Mouse (Mus musculus) stomach, embryonic 14.5 days (tissue): ENCODE measurements around the gene Gm20388. TPM values are rescaled to one million over a fixed set of nuclear protein-coding genes. Genes with fewer than 3 reads are reported as not detected.
A peak's percentile ranks its signal among the peaks of the same experiment; 100 is the strongest.

Experiments used
- ATAC-seq: fragments of 200-750 bp; cut with Nextera tagmentation; 2 replicates; pipeline ENCODE4 v1.8.0; 2017; ENCODE audit warnings: low read depth, moderate TSS enrichment; ENCODE audit not compliant: insufficient number of reproducible peaks, insufficient read depth, low FRiP score
- H3K27ac ChIP-seq: fragments of 300-500 bp; sonication (generic); 2 replicates; pipeline ENCODE4 v1.5.1; 2014; ENCODE audit warnings: mild to moderate bottlenecking, low read length, moderate library complexity, mixed read lengths
- H3K27me3 ChIP-seq: fragments of 300-500 bp; sonication (generic); 2 replicates; pipeline ENCODE4 v1.6.1; 2014; ENCODE audit warnings: low read length, control low read depth, mixed read lengths; ENCODE audit not compliant: control insufficient read depth, insufficient read depth
- H3K36me3 ChIP-seq: fragments of 300-500 bp; sonication (generic); 2 replicates; pipeline ENCODE4 v1.6.1; 2014; ENCODE audit warnings: mild to moderate bottlenecking, control low read depth, low read length, moderate library complexity, mixed read lengths; ENCODE audit not compliant: control insufficient read depth, insufficient read depth
- H3K4me1 ChIP-seq: fragments of 300-500 bp; sonication (generic); 2 replicates; pipeline ENCODE4 v1.6.1; 2014; ENCODE audit warnings: low read length, control low read depth, mixed read lengths; ENCODE audit not compliant: control insufficient read depth, insufficient read depth
- H3K4me2 ChIP-seq: fragments of 300-500 bp; sonication (generic); replicated peaks from 2 replicates; pipeline ENCODE4 v1.6.1; 2014; ENCODE audit warnings: low read depth, low read length, control low read depth
- H3K4me3 ChIP-seq: fragments of 300-500 bp; sonication (generic); 2 replicates; pipeline ENCODE4 v1.5.1; 2014; ENCODE audit warnings: low read depth, low read length, control low read depth
- H3K9ac ChIP-seq: fragments of 300-500 bp; sonication (generic); replicated peaks from 2 replicates; pipeline ENCODE4 v1.6.1; 2014; ENCODE audit warnings: low read depth, mild to moderate bottlenecking, control low read depth, low read length, moderate library complexity, mixed read lengths
- H3K9me3 ChIP-seq: fragments of 300-500 bp; sonication (generic); 2 replicates; pipeline ENCODE4 v1.6.1; 2016; ENCODE audit warnings: low read depth, low read length, control low read depth; ENCODE audit not compliant: control insufficient read depth
- WGBS: fragments of 180-500 bp; shearing (Covaris S2); extraction: QIAGEN DNeasy Blood & Tissue Kit; methylation state at CpG from one replicate; pipeline ENCODE4 v1.1.7; 2014; 5-methylcytosine and 5-hydroxymethylcytosine counted together
- polyA plus RNA-seq: library from polyadenylated mRNA; unstranded; fragments of >200 nt; fragmentation: Nextera tagmentation; extraction: Ambion mirVana; gene quantifications from 2 replicates; pipeline ENCODE4 v1.2.1, GENCODE M21; 2014

Gene Gm20388
- polyA plus RNA-seq, 1 experiment from 2014 or later = 11.4 TPM

DNA sequence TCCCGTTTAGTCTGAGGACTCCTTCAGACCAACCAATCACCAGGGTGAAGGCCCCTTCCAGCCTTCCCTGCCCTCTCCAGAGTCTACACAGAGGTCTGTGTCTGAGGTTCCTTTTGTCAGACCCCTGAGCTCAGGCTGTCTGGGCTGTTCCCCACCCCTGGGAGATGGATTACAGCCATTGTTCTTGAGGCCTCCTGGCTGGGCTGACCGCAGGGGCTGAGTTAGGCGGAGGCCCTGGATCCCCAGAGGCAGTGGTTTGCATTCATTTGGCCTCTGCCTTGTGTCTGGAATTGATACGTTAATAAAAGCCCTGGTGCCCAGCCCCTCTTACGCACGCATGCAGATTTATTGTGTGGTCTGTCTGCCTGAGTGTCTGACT lies 4373.7 kb downstream of the Gm20388 start:
- H3K27me3 ChIP-seq = no peaks in the 10 kb centered on the region
- H3K27ac ChIP-seq = peak overlapping the region; percentile 57
- no peaks in the 10 kb centered on the region for H3K9me3 ChIP-seq

DNA sequence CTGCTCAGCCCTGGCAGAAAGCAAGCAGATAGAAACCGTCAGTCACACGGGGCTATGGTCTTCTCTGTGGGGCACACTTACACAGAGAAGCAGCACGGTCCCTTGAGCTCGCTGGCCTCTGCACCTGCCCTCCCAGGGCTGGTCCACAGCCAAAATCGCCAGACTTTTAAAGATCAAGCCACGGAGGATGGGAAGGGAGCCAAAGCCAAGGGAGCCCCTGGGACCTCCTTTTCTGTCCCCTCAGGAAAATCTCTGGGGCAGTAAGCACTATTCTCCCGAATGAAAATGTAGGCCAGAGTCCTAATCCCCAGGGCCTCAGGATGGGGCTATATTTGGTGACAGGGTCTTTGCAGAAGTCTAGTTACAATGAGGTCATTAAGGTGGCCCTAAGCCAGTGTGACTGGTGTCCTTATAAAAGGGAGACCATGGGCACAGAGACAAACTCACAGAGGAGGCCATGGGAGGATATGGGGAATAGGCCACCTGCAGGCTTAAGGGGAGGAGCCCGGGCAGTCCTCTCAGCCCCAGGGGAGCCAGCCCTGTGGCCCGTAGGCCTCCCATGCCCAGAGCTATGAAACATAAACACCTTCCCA lies 4374.4 kb downstream of the Gm20388 start:
- Histone ChIP-seq H3K4me1 (peaks cover 42% of the 10 kb centered on the region), H3K36me3 (0 out of 2 replicates have a peak, but pooled peaks cover 3% of the 10 kb centered on the region), H3K4me3 (no peak overlapping the region), H3K9ac (no peak overlapping the region), H3K27me3 (no peaks in the 10 kb centered on the region), H3K9me3 (no peaks in the 10 kb centered on the region), H3K27ac (peak overlapping the region; percentile 57; the same call in 1 of the 2 replicates), H3K4me2 (no peak overlapping the region)
- ATAC-seq = no peak
- WGBS = 50% methylated on average over 9 of the region's 9 CpGs

More for the DNA sequence above, 4373.7 kb downstream of the Gm20388 start:
- ATAC-seq = peak; percentile 21; the same call in 1 of the 2 replicates
- Histone ChIP-seq H3K36me3 (0 out of 2 replicates have a peak, but pooled peaks cover 3% of the 10 kb centered on the region), H3K4me3 (no peak overlapping the region), H3K4me1 (peaks cover 46% of the 10 kb centered on the region), H3K4me2 (no peak overlapping the region), H3K9ac (no peak overlapping the region)
- 25% methylated on average over 6 of the region's 6 CpGs for WGBS

DNA sequence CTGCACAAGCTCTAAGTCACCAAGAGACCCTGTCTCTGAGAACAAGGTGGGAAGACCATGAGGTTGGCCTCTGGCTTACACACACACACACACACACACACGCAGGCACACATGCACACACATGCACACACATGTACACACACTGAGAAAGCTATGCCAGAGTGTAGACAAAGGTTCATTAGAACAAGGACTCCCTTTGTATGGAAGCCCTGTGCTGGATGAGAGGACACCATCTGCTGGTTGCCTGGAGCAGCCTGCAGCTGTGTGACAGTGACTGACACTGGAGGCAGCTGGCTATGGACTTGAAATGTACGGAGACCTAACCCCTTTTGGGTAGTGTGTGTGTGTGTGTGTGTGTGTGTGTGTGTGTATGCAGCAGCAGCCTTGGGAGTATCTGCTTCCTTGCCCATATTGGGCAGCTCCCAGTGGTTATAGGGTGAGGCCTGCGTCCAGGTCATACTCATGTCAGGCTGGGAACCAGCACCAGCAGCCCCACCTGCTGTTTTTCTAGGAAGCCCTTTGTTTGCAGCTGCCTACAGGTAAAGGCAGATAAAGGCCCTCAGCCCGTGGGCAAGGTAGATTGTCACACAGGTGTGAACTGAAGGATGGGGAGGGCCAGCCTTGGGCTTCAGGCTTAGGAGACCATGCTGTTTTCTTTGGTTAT lies 4376.0 kb downstream of the Gm20388 start:
- WGBS = 62% methylated on average over 4 of the region's 4 CpGs
- Histone ChIP-seq H3K4me3 (no peak overlapping the region), H3K9ac (no peak overlapping the region), H3K27ac (no peak overlapping the region; the same call in 1 of the 2 replicates), H3K36me3 (0 out of 2 replicates have a peak, but pooled peaks cover 3% of the 10 kb centered on the region), H3K4me1 (peaks cover 37% of the 10 kb centered on the region), H3K9me3 (no peaks in the 10 kb centered on the region), H3K4me2 (no peak overlapping the region), H3K27me3 (no peaks in the 10 kb centered on the region)
- ATAC-seq = peak; percentile 16

DNA sequence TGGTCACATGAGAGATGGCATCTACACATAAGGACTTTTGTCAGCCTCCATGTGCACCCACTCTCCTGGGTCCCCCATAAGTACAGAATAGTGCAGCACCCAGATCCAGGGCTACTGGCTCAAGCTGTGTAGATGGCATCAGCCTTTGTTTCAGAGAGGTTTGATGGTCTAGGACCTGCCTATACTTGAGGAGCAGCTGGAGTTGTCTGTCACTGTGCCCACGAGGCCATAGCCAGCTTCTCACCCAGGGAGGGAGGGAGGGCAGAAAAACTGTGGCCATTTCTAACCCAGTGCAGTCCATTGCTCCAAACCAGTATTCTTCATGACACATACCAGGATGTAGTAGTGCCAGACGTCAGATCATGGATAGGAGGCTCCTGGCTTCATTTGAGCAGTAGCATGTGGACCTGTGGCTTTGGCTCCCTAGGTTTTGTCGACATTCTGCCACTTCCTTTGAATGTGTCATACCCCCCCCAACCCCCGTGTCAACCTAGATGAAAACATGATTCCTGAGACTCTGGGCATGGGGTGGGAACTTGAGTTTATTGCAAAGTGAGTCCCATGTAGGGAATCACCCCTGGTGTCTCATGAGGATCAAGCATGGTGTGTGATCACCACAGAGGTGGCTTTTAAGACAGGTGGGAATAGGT lies 4377.7 kb downstream of the Gm20388 start:
- Histone ChIP-seq H3K4me3 (no peak overlapping the region), H3K4me1 (peaks cover 28% of the 10 kb centered on the region), H3K36me3 (0 out of 2 replicates have a peak, but pooled peaks cover 2% of the 10 kb centered on the region), H3K27me3 (no peaks in the 10 kb centered on the region), H3K9ac (no peak overlapping the region), H3K4me2 (no peak overlapping the region), H3K27ac (no peak overlapping the region), H3K9me3 (no peaks in the 10 kb centered on the region)
- ATAC-seq = no peak
- 81% methylated on average over 4 of the region's 4 CpGs for WGBS

DNA sequence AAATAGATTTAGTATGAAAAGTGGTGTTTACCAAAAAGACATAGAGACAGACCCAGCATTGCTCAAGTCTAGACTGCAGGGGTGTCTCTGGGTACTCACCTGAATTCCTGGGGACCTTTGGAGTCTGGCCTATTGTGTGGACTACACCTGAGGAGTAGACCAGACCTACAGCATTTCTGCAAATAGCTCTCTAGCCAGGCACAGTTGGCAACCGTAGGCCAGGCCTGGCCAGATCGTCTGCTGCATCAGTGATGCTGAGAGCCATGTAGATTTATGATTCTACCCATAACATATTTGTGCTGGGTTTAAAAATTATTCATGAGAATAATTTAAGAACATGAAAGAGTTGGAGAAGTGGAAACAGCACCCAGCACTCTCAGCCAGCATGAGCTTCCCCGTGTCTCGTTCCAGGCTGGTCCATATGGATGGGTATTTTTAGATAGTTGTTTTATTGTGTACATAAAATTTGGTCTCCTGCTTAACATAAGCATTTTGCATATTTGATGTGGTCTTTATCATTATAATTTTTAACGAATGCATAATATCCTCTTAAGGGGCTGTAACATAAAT lies 4378.9 kb downstream of the Gm20388 start:
- 90% methylated on average over 5 of the region's 5 CpGs for WGBS
- no peak for ATAC-seq
- H3K4me2 ChIP-seq = no peak overlapping the region
- H3K4me3 ChIP-seq = no peak overlapping the region
- H3K27me3 ChIP-seq = no peaks in the 10 kb centered on the region
- H3K36me3 ChIP-seq = no peaks in the 10 kb centered on the region
- H3K27ac ChIP-seq = no peak overlapping the region
- no peak overlapping the region for H3K9ac ChIP-seq
- peaks cover 26% of the 10 kb centered on the region for H3K4me1 ChIP-seq
- no peaks in the 10 kb centered on the region for H3K9me3 ChIP-seq

DNA sequence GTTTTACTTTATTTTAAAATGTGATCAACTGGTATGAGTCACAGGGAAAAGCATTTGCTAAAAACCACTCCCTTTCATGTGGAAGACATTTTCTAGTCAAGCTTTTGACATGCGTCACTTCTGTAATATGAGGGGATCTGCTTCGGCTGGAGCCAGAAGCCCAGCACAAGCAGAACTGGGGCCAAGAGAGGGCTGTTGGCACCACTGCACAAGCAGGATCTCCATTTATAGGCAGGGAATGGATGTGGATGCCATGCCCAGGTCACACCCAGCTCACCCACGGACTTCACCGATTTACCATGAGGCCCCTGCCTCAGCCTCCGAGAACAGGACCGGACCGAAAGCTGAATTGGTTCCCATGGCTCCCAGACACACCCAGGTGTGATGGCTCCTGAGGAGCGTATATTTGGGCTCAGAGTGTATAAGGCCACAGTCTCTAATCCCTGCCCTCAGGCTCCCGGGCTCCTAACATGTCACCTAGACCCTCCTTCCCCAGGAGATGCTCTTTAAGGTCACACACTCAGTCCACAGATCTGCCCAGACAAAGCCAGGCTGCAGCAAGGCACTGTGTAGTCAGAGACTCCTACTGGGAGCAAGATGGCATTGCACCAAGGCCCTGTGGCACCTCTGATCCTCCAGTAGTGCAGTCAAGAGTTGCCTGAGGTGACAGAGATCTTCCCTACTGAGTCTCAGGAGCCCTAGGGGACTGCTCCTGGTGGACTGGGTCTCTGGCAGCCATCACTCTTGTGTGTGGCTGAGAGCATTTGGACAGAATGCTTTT lies 4380.5 kb downstream of the Gm20388 start:
- Histone ChIP-seq H3K9me3 (no peaks in the 10 kb centered on the region), H3K4me2 (no peak overlapping the region), H3K4me1 (peaks cover 18% of the 10 kb centered on the region), H3K4me3 (no peak overlapping the region), H3K27me3 (no peaks in the 10 kb centered on the region), H3K27ac (no peak overlapping the region), H3K36me3 (no peaks in the 10 kb centered on the region), H3K9ac (no peak overlapping the region)
- 89% methylated on average over 9 of the region's 9 CpGs for WGBS
- no peak for ATAC-seq

DNA sequence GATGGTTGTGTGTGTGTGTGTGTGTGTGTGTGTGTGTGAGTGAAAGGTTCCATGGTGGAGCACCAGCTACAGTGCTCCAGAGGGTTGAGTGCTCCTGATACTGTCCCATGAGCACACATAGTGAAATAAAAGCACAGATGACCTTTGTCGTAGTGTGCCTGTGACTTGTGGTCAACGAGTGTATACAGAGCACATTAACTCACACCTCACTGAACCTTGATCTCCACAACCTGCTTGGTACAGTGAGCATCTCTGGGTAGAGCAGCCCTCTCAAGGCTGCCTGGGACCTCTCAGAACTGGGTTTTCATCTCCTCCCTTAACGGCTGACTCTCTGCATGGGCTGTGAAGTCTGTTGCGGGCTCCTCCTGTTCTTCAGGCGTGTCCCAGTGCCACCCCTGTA lies 4381.1 kb downstream of the Gm20388 start:
- WGBS = 89% methylated on average over 5 of the region's 5 CpGs
- H3K4me2 ChIP-seq = no peak overlapping the region
- H3K9ac ChIP-seq = no peak overlapping the region
- peaks cover 16% of the 10 kb centered on the region for H3K4me1 ChIP-seq
- no peak overlapping the region for H3K27ac ChIP-seq
- ATAC-seq = no peak
- H3K9me3 ChIP-seq = no peaks in the 10 kb centered on the region
- no peaks in the 10 kb centered on the region for H3K27me3 ChIP-seq
- no peak overlapping the region for H3K4me3 ChIP-seq
- no peaks in the 10 kb centered on the region for H3K36me3 ChIP-seq

DNA sequence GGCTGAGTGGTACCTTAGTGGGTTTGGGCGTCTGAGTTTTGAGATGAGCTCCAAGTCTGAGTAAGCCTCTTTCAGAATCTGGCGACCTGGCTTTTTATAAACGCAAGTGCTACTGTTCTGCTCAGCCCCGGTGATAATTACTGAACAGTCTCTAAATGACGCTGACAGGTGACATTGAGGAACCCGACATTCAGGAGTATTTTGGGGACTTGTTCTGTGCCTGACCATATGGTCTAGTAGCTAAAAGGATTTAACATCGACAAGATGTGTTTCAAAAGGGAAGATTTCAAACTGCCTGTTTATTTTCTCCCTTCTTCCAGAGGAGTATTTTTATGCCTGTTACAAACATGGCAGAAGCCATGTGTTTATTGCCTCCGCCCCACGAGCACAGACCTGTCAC lies 4382.3 kb downstream of the Gm20388 start:
- H3K9ac ChIP-seq = no peak overlapping the region
- H3K4me1 ChIP-seq = peaks cover 16% of the 10 kb centered on the region
- WGBS = 78% methylated on average over 9 of the region's 9 CpGs
- no peaks in the 10 kb centered on the region for H3K27me3 ChIP-seq
- no peak overlapping the region for H3K27ac ChIP-seq
- no peaks in the 10 kb centered on the region for H3K36me3 ChIP-seq
- no peak for ATAC-seq
- no peak overlapping the region for H3K4me2 ChIP-seq
- no peaks in the 10 kb centered on the region for H3K9me3 ChIP-seq
- no peak overlapping the region for H3K4me3 ChIP-seq
